Mouse (Mus musculus) G1E (cell line): ENCODE measurements around the gene Lrmda.

Experiments used
- CTCF ChIP-seq: IDR thresholded peaks from 2 replicates; pipeline ENCODE4 v1.5.1; 2012; ENCODE audit warnings: low read depth, low read length, inconsistent platforms, mixed read lengths
- GATA2 ChIP-seq: IDR thresholded peaks from 2 replicates; pipeline ENCODE4 v1.6.1; 2012; ENCODE audit warnings: low read depth, low read length, inconsistent platforms, borderline replicate concordance
- POLR2AphosphoS5 ChIP-seq: IDR thresholded peaks from 2 replicates; pipeline ENCODE4 v1.6.1; 2012; ENCODE audit warnings: low read depth, low read length, inconsistent platforms; ENCODE audit not compliant: insufficient replicate concordance

GRCm38 (mm10) chr14:23057228-23057976 lies 1037.9 kb downstream of the Lrmda start:
- no peak for TF ChIP-seq POLR2AphosphoS5
- no peak for TF ChIP-seq CTCF
- TF ChIP-seq GATA2, result no peak
